Mouse (Mus musculus): ENCODE measurements around the gene Myo7a. TPM values are rescaled to one million over a fixed set of nuclear protein-coding genes. Genes with fewer than 3 reads are reported as not detected.
A peak's percentile ranks its signal among the peaks of the same experiment; 100 is the strongest.

The Myo7a gene
- total and polyA plus RNA-seq, 2 experiments from 2014 or later = 3.6 to 20.0 TPM

- H3K4me3 ChIP-seq (ENCODE audit: low read depth, low read length) = no peak overlapping the region
- no peak for ATAC-seq (ENCODE audit: insufficient read depth, low read depth)
- H3K27ac ChIP-seq (ENCODE audit: low read depth) = no peak overlapping the region
- H3K27me3 ChIP-seq (ENCODE audit: control insufficient read depth, insufficient read depth, low read length) = no peaks in the 10 kb centered on the region
- WGBS = 21% methylated on average over 8 of the region's 8 CpGs
- TF ChIP-seq EP300 (IDR thresholded peaks at IDR 0.05; ENCODE audit: low read depth) (no peak), CTCF (IDR thresholded peaks at IDR 0.05; ENCODE audit: low read depth) (peak; percentile 72)
- no peaks in the 10 kb centered on the region for H3K9me3 ChIP-seq (replicated peaks; ENCODE audit: control insufficient read depth, low read length)
- no peaks in the 10 kb centered on the region for H3K36me3 ChIP-seq (replicated peaks; ENCODE audit: control insufficient read depth, insufficient read depth, low read length)
- no peaks in the 10 kb centered on the region for H3K4me1 ChIP-seq (ENCODE audit: control insufficient read depth, insufficient read depth)
- H3K9ac ChIP-seq (replicated peaks; ENCODE audit: low read depth, low read length) = no peak overlapping the region
- peak; percentile 30 for DNase-seq (ENCODE audit: low spot score)
- H3K4me2 ChIP-seq (ENCODE audit: low read depth, low read length) = no peak overlapping the region
Observed at GRCm38 (mm10) chr7:98051980-98052379, 67.3 kb downstream of the Myo7a start.

DNA sequence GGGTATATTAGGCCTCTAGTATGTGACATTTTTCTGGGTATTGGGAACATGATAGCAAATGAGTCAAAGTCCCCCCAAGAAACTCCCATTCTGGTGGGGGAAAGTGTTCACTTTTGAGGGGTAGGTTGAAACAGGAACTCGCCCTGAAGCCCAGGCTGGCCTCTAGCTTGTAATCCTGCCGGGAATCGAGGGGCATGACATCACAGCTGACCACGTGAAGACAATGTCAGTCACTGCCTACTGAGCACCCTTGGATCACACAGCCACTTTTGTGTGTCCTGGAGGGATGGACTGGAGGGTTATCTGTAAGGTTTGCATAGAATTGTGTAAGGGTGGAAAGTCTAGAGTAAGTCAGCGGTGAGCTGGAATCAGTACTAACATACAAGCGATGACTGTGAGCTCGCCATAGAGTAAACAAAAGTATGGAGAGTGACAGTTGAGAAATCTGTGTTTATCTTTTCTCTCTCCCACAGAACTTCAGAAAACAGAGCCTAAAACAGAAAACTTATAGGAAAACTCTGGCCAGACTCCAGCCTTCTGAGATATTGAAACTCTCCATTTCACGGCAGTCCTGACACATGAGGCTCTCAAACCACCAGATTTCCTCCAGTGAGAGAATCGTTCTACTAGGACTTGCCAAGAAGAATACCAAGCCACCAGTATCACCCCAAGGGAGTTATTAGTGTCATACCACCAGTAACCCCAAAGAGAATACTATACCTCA lies 71.1 kb downstream of the Myo7a start:
- WGBS = 67% methylated on average over 9 of the region's 9 CpGs
- Histone ChIP-seq H3K27ac (ENCODE audit: low read depth) (no peak overlapping the region), H3K9ac (replicated peaks; ENCODE audit: low read depth, low read length) (no peak overlapping the region), H3K27me3 (ENCODE audit: control insufficient read depth, insufficient read depth, low read length) (no peaks in the 10 kb centered on the region), H3K4me1 (ENCODE audit: control insufficient read depth, insufficient read depth) (no peaks in the 10 kb centered on the region), H3K36me3 (replicated peaks; ENCODE audit: control insufficient read depth, insufficient read depth, low read length) (no peaks in the 10 kb centered on the region), H3K9me3 (replicated peaks; ENCODE audit: control insufficient read depth, low read length) (no peaks in the 10 kb centered on the region), H3K4me3 (ENCODE audit: low read depth, low read length) (no peak overlapping the region), H3K4me2 (ENCODE audit: low read depth, low read length) (no peak overlapping the region)
- TF ChIP-seq EP300 (IDR thresholded peaks at IDR 0.05; ENCODE audit: low read depth) = no peak
- no peak for TF ChIP-seq CTCF (IDR thresholded peaks at IDR 0.05; ENCODE audit: low read depth)
- no peak for DNase-seq (ENCODE audit: low spot score)
- no peak for ATAC-seq (ENCODE audit: insufficient read depth, low read depth)

DNA sequence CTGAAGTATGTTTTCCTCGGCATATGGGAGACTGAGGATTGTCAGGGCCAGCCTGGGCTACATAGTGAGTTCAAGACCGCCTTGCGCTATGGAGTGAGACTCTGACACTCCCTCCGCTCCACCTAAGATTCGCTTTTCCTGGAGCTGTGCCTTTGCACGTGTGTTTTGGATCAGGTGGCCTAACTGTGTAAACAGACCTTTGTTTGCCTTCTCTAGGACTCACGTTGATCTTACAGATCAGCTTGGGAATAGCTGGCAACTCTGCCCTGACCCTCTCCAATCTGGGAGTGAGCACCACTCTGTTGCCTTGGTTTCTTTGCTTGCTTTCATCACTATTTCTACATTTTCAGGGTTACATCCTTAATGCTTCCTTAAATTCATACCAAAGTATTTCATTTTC lies 116.7 kb downstream of the Myo7a start:
- DNase-seq (ENCODE audit: low spot score) = no peak
- Histone ChIP-seq H3K27me3 (ENCODE audit: control insufficient read depth, insufficient read depth, low read length) (no peaks in the 10 kb centered on the region), H3K4me3 (ENCODE audit: low read depth, low read length) (no peak overlapping the region), H3K4me1 (ENCODE audit: control insufficient read depth, insufficient read depth) (no peaks in the 10 kb centered on the region), H3K27ac (ENCODE audit: low read depth) (no peak overlapping the region), H3K4me2 (ENCODE audit: low read depth, low read length) (no peak overlapping the region), H3K9ac (replicated peaks; ENCODE audit: low read depth, low read length) (no peak overlapping the region), H3K36me3 (replicated peaks; ENCODE audit: control insufficient read depth, insufficient read depth, low read length) (no peaks in the 10 kb centered on the region), H3K9me3 (replicated peaks; ENCODE audit: control insufficient read depth, low read length) (no peaks in the 10 kb centered on the region)
- no peak for TF ChIP-seq EP300 (IDR thresholded peaks at IDR 0.05; ENCODE audit: low read depth)
- TF ChIP-seq CTCF (IDR thresholded peaks at IDR 0.05; ENCODE audit: low read depth) = no peak
- ATAC-seq (ENCODE audit: insufficient read depth, low read depth) = no peak
- 73% methylated on average over 7 of the region's 7 CpGs for WGBS

Other genes starting within 250 kb of the Myo7a start
- gene Gdpd4, start 199.6 kb downstream of the Myo7a start, total RNA-seq (2014; rRNA removed; ENCODE audit: low replicate concordance) = not detected in 2 replicates
- not detected in 2 replicates for gene Gdpd4, start 199.6 kb downstream of the Myo7a start, polyA plus RNA-seq (2015; fragmentation: Nextera tagmentation; extraction: Ambion mirVana)
- gene Omp, start 26.0 kb upstream of the Myo7a start, total RNA-seq (2014; rRNA removed; ENCODE audit: low replicate concordance) = 0.39 TPM in 1 of 2 replicates, not detected in the other
- 0.05 TPM in 1 of 2 replicates, not detected in the other for gene Omp, start 26.0 kb upstream of the Myo7a start, polyA plus RNA-seq (2015; fragmentation: Nextera tagmentation; extraction: Ambion mirVana)
- 3.4 and 5.6 TPM in 2 replicates for gene Capn5, start 58.8 kb upstream of the Myo7a start, total RNA-seq (2014; rRNA removed; ENCODE audit: low replicate concordance)
- gene Capn5, start 58.8 kb upstream of the Myo7a start, polyA plus RNA-seq (2015; fragmentation: Nextera tagmentation; extraction: Ambion mirVana) = 1.1 and 1.5 TPM in 2 replicates
- not detected in 2 replicates for gene B3gnt6, start 80.0 kb upstream of the Myo7a start, total RNA-seq (2014; rRNA removed; ENCODE audit: low replicate concordance)
- not detected in 2 replicates for gene B3gnt6, start 80.0 kb upstream of the Myo7a start, polyA plus RNA-seq (2015; fragmentation: Nextera tagmentation; extraction: Ambion mirVana)
- 5.6 and 11.1 TPM in 2 replicates for gene Acer3, start 201.7 kb upstream of the Myo7a start, total RNA-seq (2014; rRNA removed; ENCODE audit: low replicate concordance)
- gene Acer3, start 201.7 kb upstream of the Myo7a start, polyA plus RNA-seq (2015; fragmentation: Nextera tagmentation; extraction: Ambion mirVana) = 16.4 and 21.4 TPM in 2 replicates
- 4.0 and 7.1 TPM in 2 replicates for gene Tsku, start 241.8 kb upstream of the Myo7a start, total RNA-seq (2014; rRNA removed; ENCODE audit: low replicate concordance)
- gene Tsku, start 241.8 kb upstream of the Myo7a start, polyA plus RNA-seq (2015; fragmentation: Nextera tagmentation; extraction: Ambion mirVana) = 3.3 and 3.7 TPM in 2 replicates

Measured in heart, postnatal 0 days (tissue).